Mouse (Mus musculus) small intestine, adult 2 months (tissue): ENCODE results near the gene Pde4b.

Source experiments
- CTCF ChIP-seq: fragments of 200-500 bp; IDR thresholded peaks from 2 replicates; pipeline ENCODE4 v1.5.1; 2012; ENCODE audit warnings: low read depth, mild to moderate bottlenecking, control low read depth, inconsistent platforms, low read length, moderate library complexity, mixed read lengths; ENCODE audit not compliant: insufficient replicate concordance, insufficient read length; ENCODE audit errors: extremely low read depth
- POLR2A ChIP-seq: fragments of 200-500 bp; IDR thresholded peaks from 2 replicates; pipeline ENCODE4 v1.6.1; 2012; ENCODE audit warnings: low read depth, mild to moderate bottlenecking, control low read depth, inconsistent platforms, low read length, moderate library complexity

DNA sequence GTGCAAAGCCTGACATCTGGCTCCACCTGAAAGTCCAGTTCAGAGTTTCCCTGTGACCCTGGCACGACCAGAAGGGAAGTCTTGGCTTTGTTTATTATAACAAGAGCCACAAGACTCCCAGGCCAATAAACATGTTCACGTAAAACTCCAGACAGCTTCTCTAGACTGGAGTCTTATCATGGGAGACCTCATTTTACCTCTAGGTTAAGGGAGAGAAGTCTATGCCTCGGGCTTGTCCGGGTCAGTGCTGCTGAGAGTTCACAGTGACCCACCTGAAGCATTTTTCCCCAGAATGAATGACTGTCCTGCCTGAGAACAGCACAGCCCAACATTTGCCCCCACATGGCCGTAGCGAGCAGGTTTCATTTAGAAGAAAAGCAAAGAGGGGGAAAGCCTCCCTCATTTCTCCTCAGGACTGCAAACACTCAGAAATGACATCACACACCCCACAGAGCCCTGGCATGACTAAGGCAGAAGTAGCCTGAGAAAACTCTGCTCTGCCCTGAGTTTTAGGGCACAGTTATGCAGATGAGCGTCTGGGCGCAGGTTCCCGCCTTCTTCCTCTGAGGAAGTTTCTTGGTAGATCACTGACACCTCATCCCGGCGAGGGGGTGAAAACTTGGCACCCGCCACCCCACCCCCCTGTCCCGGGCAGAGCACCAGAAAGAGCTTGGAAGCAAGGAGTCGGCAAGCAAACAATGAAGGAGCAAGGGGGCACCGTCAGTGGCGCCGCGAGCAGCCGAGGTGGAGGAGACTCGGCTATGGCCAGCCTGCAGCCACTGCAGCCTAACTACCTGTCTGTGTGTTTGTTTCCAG, 482.8 kb downstream of the Pde4b start:
- TF ChIP-seq POLR2A = 0 out of 2 replicates have a peak, but pooled peaks have one; percentile 26
- no peak for TF ChIP-seq CTCF
